Mouse (Mus musculus): ENCODE results near the gene Sv2b. TPM values are rescaled to one million over a fixed set of nuclear protein-coding genes. Genes with fewer than 3 reads are reported as not detected.

Gene Sv2b
- total and polyA plus RNA-seq, 2 experiments from 2014 or later: 13.7 to 42.2 TPM

DNA sequence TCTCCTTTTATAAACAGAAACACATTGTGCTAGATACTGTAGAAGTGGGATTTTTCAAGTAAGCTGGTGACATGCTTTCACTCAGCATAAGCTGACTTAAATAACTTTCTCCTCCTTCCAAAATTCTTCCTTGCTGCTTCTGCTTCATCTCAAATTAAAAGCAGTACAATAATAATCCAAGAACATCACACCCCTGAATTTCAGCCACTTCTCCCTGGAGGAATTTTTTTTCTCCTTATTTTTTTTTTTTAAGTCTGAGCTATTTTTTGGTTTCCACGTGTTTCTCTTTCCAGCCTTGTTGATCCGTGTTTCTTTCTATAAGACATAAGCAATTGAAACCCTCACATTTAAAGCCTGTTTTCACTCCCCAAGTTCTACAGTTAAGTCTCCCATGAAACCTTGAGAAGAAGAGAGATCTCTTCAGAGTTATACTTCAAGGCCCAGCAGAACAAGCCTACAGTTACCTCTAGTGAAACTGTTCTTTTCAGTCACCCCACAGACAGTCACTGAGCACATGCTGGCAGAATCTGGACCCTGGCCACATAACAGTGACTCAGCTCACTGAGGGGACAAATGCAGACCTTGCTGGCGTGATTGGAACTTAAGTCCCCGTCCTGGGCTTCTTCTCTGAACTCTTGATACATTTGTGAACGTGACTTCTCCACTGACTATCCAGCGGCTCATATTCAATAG is 6.4 kb downstream of the Sv2b start:
- no peak overlapping the region for H3K4me3 ChIP-seq (ENCODE audit: low read depth, low read length)
- WGBS: 80% methylated on average over 6 of the region's 6 CpGs
- H3K9ac ChIP-seq (replicated peaks; ENCODE audit: low read length, poor library complexity, severe bottlenecking): no peak overlapping the region
- H3K27ac ChIP-seq (ENCODE audit: low read depth, low read length): no peak overlapping the region
- H3K27me3 ChIP-seq (ENCODE audit: insufficient read depth, low read length): peaks cover 7% of the 10 kb centered on the region; the same call in 1 of the 2 replicates
- no peak overlapping the region for H3K4me2 ChIP-seq (ENCODE audit: low read depth, low read length, poor library complexity, severe bottlenecking)
- no peaks in the 10 kb centered on the region for H3K9me3 ChIP-seq (ENCODE audit: low read length)
- no peaks in the 10 kb centered on the region for H3K36me3 ChIP-seq (ENCODE audit: insufficient read depth, low read length)
- TF ChIP-seq CTCF (IDR thresholded peaks at IDR 0.05): no peak
- no peaks in the 10 kb centered on the region for H3K4me1 ChIP-seq (ENCODE audit: insufficient read depth, low read length)
- ATAC-seq (ENCODE audit: low FRiP score) (no peak), DNase-seq (ENCODE audit: low spot score) (no peak)

DNA sequence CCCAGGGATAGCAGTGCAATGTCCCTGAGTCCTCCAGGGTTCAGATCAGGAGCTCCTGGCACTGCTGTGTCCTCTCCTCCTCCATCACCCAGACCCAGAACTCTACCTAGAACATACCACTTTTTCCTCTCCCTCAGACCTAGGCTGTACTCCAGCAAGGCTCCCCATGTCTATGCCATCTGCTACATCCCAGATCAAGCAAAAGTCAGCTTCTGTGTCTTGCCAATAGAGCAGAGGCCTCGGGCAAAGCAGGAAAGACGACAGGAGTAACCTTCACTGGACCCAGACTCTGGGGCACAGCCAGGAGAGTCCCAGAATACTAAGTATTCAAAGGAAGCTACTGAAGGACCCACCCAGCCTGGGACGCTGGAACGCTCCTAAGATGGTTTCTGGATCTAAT is 9.8 kb downstream of the Sv2b start:
- ATAC-seq (ENCODE audit: low FRiP score) (no peak), DNase-seq (ENCODE audit: low spot score) (no peak)
- no peaks in the 10 kb centered on the region for H3K9me3 ChIP-seq (ENCODE audit: low read length)
- WGBS: 79% methylated on average over 4 of the region's 4 CpGs
- no peak overlapping the region for H3K4me2 ChIP-seq (ENCODE audit: low read depth, low read length, poor library complexity, severe bottlenecking)
- no peaks in the 10 kb centered on the region for H3K27me3 ChIP-seq (ENCODE audit: insufficient read depth, low read length)
- H3K4me3 ChIP-seq (ENCODE audit: low read depth, low read length): no peak overlapping the region
- no peak overlapping the region for H3K27ac ChIP-seq (ENCODE audit: low read depth, low read length)
- H3K4me1 ChIP-seq (ENCODE audit: insufficient read depth, low read length): no peaks in the 10 kb centered on the region
- no peak for TF ChIP-seq CTCF (IDR thresholded peaks at IDR 0.05)
- H3K36me3 ChIP-seq (ENCODE audit: insufficient read depth, low read length): no peaks in the 10 kb centered on the region
- no peak overlapping the region for H3K9ac ChIP-seq (replicated peaks; ENCODE audit: low read length, poor library complexity, severe bottlenecking)

DNA sequence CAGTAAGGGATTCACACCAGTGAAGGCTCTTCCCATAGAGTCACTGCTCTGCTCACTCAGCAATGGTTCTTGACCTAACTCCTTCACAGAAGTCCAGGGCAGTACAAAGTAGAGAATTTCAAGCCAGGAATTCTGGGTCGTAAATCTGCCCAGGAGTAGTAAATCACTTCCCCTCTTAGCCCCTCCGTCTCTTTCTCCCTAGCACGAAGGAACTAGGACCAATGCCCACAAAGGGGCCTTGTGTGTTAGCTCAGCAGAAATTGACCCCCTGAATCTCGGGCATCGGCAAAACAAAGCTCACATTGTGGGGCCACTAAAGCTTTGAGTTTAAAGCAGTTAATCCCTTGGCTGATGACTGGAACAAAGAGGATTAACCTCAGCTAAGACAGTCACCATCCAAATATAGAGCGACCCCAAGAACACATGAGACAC is 12.4 kb downstream of the Sv2b start:
- Histone ChIP-seq H3K4me2 (ENCODE audit: low read depth, low read length, poor library complexity, severe bottlenecking) (no peak overlapping the region), H3K9ac (replicated peaks; ENCODE audit: low read length, poor library complexity, severe bottlenecking) (no peak overlapping the region), H3K4me3 (ENCODE audit: low read depth, low read length) (no peak overlapping the region), H3K36me3 (ENCODE audit: insufficient read depth, low read length) (no peaks in the 10 kb centered on the region), H3K27me3 (ENCODE audit: insufficient read depth, low read length) (no peaks in the 10 kb centered on the region), H3K27ac (ENCODE audit: low read depth, low read length) (no peak overlapping the region), H3K4me1 (ENCODE audit: insufficient read depth, low read length) (no peaks in the 10 kb centered on the region), H3K9me3 (ENCODE audit: low read length) (no peaks in the 10 kb centered on the region)
- ATAC-seq (ENCODE audit: low FRiP score) (peak; percentile 39; the same call in 1 of the 2 replicates), DNase-seq (ENCODE audit: low spot score) (no peak)
- no peak for TF ChIP-seq CTCF (IDR thresholded peaks at IDR 0.05)
- 15% methylated on average over 6 of the region's 6 CpGs for WGBS

DNA sequence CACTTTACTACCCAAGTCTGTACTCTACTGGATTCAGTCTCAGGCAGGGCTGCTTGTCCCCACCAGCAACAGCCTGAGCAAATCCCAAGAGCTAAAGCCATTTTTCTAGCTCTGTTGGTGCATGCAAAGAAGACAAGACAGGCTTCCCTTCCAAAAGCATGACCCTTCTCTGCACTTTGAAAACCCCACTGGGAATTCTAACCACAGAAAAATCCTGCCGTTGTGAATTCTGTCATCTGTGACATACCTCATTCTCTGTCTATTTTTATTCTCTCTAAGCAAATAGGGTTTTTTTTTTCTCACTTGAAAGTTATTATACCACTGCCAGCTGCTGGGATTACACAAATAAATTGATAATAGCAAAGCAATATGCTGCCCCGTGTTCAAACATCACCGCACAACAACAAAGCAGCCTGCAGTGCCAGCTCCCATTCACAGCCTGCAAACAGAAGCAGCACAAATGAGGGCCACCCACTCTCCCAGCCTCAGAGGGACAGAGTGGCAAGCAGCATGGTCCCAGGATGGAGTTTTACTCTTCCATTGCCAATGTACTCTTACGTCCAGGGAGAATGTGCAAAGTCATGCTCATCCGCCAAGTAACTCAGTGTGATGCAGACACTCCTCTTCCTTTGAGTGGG is 13.7 kb downstream of the Sv2b start:
- Histone ChIP-seq H3K9me3 (ENCODE audit: low read length) (no peaks in the 10 kb centered on the region), H3K4me1 (ENCODE audit: insufficient read depth, low read length) (no peaks in the 10 kb centered on the region), H3K4me2 (ENCODE audit: low read depth, low read length, poor library complexity, severe bottlenecking) (no peak overlapping the region), H3K27me3 (ENCODE audit: insufficient read depth, low read length) (no peaks in the 10 kb centered on the region), H3K4me3 (ENCODE audit: low read depth, low read length) (no peak overlapping the region), H3K27ac (ENCODE audit: low read depth, low read length) (no peak overlapping the region), H3K36me3 (ENCODE audit: insufficient read depth, low read length) (no peaks in the 10 kb centered on the region), H3K9ac (replicated peaks; ENCODE audit: low read length, poor library complexity, severe bottlenecking) (no peak overlapping the region)
- ATAC-seq (ENCODE audit: low FRiP score): 0 out of 2 replicates have a peak, but pooled peaks have one; percentile 31
- DNase-seq (ENCODE audit: low spot score): peak; percentile 55
- 25% methylated on average over 5 of the region's 5 CpGs for WGBS
- TF ChIP-seq CTCF (IDR thresholded peaks at IDR 0.05): no peak

DNA sequence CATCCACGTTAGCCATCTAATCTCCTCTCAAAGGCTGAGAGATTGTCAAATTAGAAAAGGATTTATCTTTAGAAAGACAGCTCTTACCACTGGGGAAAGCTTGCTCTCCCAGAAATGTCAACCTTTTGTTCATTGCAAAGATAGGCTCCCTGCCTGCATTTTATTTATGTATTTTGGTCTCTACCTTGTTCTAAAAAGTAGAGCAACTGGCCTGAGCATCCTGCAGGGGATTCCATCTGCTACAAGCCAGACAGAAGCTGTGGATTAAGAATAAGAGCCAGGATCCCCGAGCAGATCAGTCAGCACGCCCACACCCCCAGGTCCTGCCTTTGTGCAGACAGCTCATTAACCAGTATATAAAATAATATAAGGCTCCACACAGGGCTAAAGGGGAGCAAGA is 16.8 kb downstream of the Sv2b start:
- Histone ChIP-seq H3K4me2 (ENCODE audit: low read depth, low read length, poor library complexity, severe bottlenecking) (no peak overlapping the region), H3K4me3 (ENCODE audit: low read depth, low read length) (no peak overlapping the region), H3K4me1 (ENCODE audit: insufficient read depth, low read length) (no peaks in the 10 kb centered on the region), H3K27me3 (ENCODE audit: insufficient read depth, low read length) (no peaks in the 10 kb centered on the region), H3K27ac (ENCODE audit: low read depth, low read length) (no peak overlapping the region), H3K36me3 (ENCODE audit: insufficient read depth, low read length) (no peaks in the 10 kb centered on the region), H3K9ac (replicated peaks; ENCODE audit: low read length, poor library complexity, severe bottlenecking) (no peak overlapping the region), H3K9me3 (ENCODE audit: low read length) (no peaks in the 10 kb centered on the region)
- 26% methylated on average over 3 of the region's 3 CpGs for WGBS
- DNase-seq (ENCODE audit: low spot score) (no peak), ATAC-seq (ENCODE audit: low FRiP score) (no peak)
- no peak for TF ChIP-seq CTCF (IDR thresholded peaks at IDR 0.05)

DNA sequence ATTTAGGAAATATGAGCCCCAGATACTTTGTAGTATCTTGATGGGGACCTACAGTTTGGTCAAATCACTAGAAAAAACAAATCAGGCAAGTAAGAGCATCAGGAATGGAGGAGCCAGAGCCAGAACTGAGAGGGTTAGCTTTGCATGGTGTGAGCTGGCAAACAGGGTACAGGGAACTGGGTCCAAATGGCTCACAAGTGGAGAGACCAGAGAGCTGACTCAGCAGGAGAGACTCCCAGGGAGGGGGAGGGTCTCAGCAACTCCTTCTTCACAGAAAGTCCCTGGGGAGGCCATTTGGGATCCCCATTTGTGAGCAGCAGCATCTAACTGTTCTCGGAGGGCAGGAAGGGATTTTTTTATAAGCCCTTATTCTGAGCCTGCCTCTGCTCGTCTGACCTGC is 18.5 kb downstream of the Sv2b start:
- TF ChIP-seq CTCF (IDR thresholded peaks at IDR 0.05): no peak
- Histone ChIP-seq H3K4me3 (ENCODE audit: low read depth, low read length) (no peak overlapping the region), H3K27me3 (ENCODE audit: insufficient read depth, low read length) (no peaks in the 10 kb centered on the region), H3K4me1 (ENCODE audit: insufficient read depth, low read length) (no peaks in the 10 kb centered on the region), H3K36me3 (ENCODE audit: insufficient read depth, low read length) (no peaks in the 10 kb centered on the region), H3K9ac (replicated peaks; ENCODE audit: low read length, poor library complexity, severe bottlenecking) (no peak overlapping the region), H3K4me2 (ENCODE audit: low read depth, low read length, poor library complexity, severe bottlenecking) (no peak overlapping the region), H3K27ac (ENCODE audit: low read depth, low read length) (no peak overlapping the region), H3K9me3 (ENCODE audit: low read length) (no peaks in the 10 kb centered on the region)
- no peak for DNase-seq (ENCODE audit: low spot score)
- ATAC-seq (ENCODE audit: low FRiP score): no peak
- WGBS: 57% methylated on average over 2 of the region's 2 CpGs
